Mouse (Mus musculus) retina, postnatal 1 day (tissue): Measurements from ENCODE around the gene Borcs6.

Experiments
- DNase-seq: peaks from one replicate; pipeline ENCODE4 v3.0.0-alpha.2; 2012

Borcs6 gene

GRCm38 (mm10) chr11:69050748-69051147 lies 8.8 kb upstream of the Borcs6 start:
- no peak for DNase-seq

GRCm38 (mm10) chr11:69051771-69052170 lies 7.7 kb upstream of the Borcs6 start:
- no peak for DNase-seq

GRCm38 (mm10) chr11:69052824-69053421 lies 6.6 kb upstream of the Borcs6 start:
- no peak for DNase-seq

DNA sequence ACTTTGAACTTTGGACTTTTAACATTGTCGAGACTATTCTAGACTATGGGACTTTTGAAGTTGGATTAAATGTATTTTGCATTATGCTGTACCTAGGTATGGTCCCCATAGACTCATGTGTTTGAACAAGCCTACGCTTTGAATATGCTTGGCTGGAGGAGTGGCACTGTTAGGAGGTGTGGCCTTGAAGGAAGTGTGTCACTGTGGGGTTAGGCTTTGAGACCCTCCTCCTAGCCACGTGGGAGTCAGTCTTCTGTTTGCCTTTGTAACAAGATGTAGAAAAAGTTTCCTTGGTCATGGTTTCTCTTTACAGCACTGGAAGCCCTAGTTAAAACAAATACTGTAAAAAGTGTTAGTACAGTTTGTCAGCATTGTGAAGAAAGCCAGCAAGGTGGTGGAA lies 5.7 kb upstream of the Borcs6 start:
- DNase-seq: no peak

DNA sequence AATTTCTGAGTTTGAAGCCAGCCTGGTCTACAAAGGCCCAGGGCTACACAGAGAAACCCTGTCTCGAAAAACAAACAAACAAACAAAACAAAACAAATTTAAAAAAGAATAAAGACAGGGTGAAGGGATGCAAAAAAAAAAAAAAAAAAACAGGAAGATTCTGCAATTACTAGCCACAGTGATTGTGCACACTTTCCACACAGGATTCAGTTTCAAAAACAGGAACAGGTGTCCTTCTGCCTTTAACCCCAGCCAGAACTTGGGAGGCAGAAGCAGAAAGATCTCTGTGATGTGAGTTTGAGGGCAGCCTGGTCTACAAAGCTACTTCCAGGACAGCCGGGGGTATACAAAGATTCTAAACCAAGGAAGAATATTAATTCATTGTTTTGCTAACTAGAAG lies 1.3 kb upstream of the Borcs6 start:
- no peak for DNase-seq

DNA sequence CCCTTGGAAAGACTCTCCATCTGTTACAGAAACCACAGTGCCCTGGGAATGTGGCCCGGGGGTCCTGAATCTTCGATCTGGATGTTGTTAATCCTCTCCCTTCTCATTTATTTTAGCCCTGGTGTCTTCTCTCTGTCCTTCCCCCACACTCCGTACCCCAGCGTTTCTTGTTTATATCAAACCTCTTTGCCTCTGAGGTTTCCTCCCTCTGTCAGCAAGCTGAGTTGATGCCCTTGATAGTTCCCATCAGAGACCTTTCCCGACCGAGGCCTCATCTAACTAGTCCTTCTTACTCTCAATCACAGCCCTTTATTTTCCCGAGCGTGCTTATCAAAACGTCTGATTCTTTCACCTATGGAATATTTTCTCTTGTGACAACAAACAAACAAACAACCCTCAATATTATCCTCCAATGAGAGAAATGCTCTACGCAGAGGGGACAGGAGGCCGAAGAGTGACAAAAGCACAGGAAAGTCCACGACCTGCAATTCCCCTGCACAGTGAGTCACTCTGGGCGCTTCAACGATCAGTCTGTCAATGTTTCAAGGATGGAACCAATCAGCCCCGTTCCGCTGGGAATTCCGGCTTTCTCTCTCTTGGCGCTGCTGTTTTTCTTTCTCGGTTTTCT lies 674 bp upstream of the Borcs6 start:
- no peak for DNase-seq

GRCm38 (mm10) chr11:69059975-69060411 lies 476 bp downstream of the Borcs6 start:
- DNase-seq: no peak

DNA sequence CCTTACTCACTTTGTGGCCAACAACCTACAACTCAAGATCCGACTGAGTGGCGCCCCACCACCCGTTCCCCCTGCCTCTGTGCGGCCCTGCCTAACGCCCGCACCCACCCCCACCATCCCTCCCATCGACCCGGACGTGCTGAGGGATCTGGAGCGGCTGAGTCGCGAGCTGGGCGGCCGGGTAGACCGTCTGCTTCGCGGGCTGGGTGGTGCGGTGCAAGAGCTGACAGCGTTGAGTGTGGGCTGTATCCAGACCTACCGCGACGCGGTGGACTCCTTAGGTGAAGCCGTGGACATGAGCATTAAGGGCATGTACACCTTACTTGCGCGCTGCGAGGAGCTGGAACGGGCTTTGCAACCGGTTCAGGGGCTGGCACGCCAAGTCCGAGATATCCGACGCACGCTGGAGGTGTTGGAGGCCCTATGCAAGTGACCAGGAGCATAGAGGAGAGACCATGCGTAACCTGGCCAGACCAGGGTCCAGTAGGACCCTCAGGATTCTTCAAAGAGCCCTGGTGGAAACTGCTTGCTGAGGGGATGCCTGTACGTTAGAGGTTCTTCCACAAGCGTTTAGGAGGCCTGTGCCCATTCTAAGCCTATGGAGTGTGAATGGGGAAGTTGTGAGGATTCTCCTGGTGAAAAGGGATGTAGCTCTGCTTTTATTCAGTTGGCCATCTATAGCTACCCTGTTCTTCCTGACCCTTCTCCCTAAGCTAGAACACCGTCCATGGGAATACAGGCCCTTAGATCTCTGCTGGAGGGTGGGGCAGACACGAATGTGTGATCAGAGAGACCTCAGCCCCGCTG lies 1.1 kb downstream of the Borcs6 start:
- peak; percentile 60 for DNase-seq

GRCm38 (mm10) chr11:69061255-69061912 lies 1.9 kb downstream of the Borcs6 start:
- peak; percentile 4 for DNase-seq

DNA sequence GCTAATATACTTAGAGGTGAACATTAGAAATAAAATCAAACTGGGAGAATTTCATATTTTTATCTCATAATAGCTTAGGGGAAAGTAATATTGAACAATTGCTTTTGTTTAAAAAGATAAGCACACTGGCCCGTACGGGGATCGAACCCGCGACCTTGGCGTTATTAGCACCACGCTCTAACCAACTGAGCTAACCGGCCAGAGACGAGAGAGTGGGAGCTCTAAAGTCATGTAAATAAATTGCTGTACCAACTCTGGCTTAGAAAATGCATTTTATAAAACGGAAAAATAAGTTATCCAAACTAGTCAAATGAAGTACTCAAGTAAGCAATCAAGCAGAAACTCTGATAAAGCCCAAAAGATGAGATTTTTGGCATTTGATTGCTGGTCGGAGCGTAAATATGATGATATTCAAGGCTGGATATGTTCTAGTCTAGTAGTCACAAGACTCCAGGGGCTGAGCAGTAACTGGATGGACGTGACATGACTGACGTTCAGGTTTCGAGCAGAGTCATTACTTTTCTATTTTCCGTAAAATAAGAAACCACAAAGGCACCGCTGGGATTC lies 2.8 kb downstream of the Borcs6 start:
- DNase-seq: peak; percentile 80

- peak; percentile 94 for DNase-seq
Measured at GRCm38 (mm10) chr11:69062761-69063224, 3.3 kb downstream of the Borcs6 start.

- peak; percentile 86 for DNase-seq
Measured at GRCm38 (mm10) chr11:69063413-69064201, 4.1 kb downstream of the Borcs6 start.

- DNase-seq: no peak
Measured at GRCm38 (mm10) chr11:69064259-69065133, 5.0 kb downstream of the Borcs6 start.

DNA sequence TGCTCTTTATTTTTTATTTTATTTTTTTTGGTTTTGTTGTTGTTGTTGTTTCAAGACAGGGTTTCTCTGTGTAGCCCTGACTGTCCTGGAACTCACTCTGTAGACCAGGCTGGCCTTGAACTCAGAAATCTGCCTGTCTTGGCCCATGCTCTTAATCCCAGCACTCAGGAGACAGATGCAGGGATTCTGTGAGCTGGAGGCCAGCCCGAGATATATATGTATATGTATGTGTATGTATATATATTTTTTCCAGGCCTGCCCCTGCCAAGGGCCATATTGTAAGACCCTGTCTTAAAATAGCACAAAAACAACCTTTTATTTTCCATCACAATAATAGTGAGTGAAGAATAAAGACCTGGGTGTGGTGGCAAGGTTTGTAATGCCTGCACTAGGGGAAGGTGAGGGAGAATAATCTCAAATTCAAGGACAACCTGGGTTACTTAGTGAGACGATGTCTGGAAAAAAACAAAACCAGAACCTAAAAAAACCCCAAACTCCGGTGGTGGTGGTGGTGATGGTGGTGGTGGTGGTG lies 5.9 kb downstream of the Borcs6 start:
- no peak for DNase-seq

DNA sequence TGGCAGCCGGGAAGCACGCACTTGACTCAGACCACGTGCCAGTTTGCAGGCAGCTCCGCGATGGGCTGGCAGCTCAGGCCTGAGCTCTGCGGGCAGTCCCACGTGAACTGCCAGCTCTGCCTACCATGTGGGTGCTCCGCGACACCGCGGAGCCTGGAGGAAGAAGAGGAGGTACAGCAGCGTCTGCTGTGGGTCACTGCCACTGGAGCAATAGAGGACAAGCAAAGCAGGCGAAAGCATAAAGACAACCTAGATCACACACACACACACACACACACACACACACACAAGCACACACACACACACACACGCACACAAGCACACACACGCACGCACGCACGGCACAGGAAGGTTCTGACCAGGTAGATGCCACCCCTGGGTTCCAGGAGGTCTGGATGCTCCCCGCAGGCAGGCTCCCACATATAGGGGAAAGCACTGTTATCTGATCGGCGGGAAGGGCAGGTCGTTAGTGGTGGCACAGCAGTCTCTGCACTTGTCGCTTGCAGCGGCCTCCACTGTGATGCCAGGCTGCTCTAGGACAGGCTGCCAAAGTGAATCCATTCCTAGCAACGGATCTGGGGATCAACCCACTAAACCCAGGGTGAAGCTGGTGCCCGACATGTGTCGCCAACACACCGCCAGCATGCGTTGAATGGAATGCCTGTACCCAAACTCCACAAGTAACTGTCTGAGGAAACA lies 6.8 kb downstream of the Borcs6 start:
- peak; percentile 64 for DNase-seq

DNA sequence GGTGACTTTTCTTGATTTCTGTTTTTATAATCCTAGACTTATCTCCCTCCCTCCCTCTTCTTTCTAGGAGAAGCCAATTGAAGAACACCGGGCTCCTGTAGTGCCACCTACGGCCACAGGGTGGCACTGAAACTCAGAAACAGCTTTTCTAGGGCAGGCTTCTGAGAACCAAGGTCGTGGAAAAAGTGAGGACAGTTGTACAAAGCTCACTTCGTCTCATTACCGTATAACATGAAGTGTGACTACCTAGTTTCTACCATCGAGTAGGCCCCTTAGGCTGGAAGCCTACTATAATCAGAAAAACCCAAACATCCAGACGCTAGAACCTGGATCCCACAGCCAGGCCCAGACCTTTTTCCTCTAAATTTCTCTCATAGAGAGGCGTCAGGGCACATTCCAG lies 7.4 kb downstream of the Borcs6 start:
- peak; percentile 94 for DNase-seq

DNA sequence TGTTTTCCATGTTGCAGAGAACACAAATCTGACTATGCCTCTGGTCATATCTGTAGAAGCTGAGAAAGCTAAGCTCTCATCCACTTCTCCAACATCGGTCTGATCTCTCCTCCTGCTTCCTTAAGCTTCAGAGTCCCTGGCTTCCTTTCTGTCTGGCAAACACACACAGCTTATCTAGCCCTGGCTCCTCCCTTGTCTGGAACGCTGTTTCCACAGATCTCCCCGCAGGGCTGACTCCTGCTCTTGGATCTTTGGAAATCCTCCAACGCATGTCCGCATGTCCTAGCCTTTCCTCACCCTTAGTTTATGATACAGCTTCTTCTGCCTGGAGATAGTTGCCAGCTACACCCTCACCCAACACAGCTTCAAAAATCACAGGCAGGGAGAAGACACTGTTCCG lies 8.1 kb downstream of the Borcs6 start:
- no peak for DNase-seq

DNA sequence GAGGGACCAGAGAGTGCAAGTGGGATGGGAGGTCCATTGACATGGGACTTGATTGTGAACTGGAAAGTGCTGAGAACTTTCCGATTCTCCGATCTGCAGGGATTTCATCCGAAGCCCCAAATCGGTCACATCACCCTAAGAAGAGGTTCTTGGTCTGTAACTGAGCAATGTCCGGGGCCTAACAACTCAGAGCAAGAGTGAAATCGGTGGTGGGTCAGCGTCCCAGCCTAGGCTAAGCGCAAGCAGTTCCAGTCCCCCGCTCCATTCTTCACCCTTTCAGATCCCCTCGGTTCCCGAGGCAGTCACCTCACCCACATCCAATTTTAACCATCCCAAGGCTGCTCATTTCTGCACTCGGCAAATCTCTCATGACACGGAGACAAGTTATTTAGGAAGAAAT lies 10.6 kb downstream of the Borcs6 start:
- no peak for DNase-seq

GRCm38 (mm10) chr11:69070590-69071222 lies 11.2 kb downstream of the Borcs6 start, which contains the start of gene Tmem107:
Gene Tmem107, plus strand, starts transcription at chr11:69070806.
- peak; percentile 98 for DNase-seq

- DNase-seq: no peak
Measured at GRCm38 (mm10) chr11:69071262-69071661, 11.7 kb downstream of the Borcs6 start.
